Mouse (Mus musculus) lung, adult 2 months (tissue): ENCODE measurements around the gene Acadsb. TPM values are rescaled to one million over a fixed set of nuclear protein-coding genes. Genes with fewer than 3 reads are reported as not detected.
"Not testable (repeated sequence)": the region's sequence is repeated elsewhere in the genome, so short reads cannot be mapped to it uniquely, and the experiment has no call there.

ENCODE experiments used
- DNase-seq: peaks from one replicate; pipeline ENCODE4 v3.0.0; 2022
- H3K4me1 ChIP-seq: fragments of 200-500 bp; 2 replicates; pipeline ENCODE4 v1.6.1; 2011; ENCODE audit warnings: low read length; ENCODE audit not compliant: control insufficient read depth, insufficient read depth
- H3K4me3 ChIP-seq: fragments of 200-500 bp; replicated peaks from 2 replicates; pipeline ENCODE3; 2011; ENCODE audit warnings: low read depth, mild to moderate bottlenecking, control low read depth, low read length; ENCODE audit errors: extremely low read depth
- CTCF ChIP-seq: fragments of 200-500 bp; IDR thresholded peaks from 2 replicates; pipeline ENCODE4 v1.5.1; 2011; ENCODE audit warnings: mild to moderate bottlenecking, low read length, control low read depth; ENCODE audit not compliant: insufficient read depth
- POLR2A ChIP-seq: fragments of 200-500 bp; IDR thresholded peaks from 2 replicates; pipeline ENCODE4 v1.6.1; 2011; ENCODE audit warnings: low read depth, mild to moderate bottlenecking, control low read depth, low read length, borderline replicate concordance; ENCODE audit errors: extremely low read depth
- WGBS: fragments of 180-500 bp; shearing (Covaris S2); methylation state at CpG from one replicate; pipeline ENCODE4 v1.1.7; 2018; 5-methylcytosine and 5-hydroxymethylcytosine counted together
- polyA plus RNA-seq: library from polyadenylated mRNA; depleted of rRNA; stranded (reverse); fragments of >200 nt; gene quantifications from 2 replicates; pipeline ENCODE4 v1.2.3, GENCODE M21; 2012

The Acadsb gene
- polyA plus RNA-seq, 1 experiment, result 14.6 TPM

DNA sequence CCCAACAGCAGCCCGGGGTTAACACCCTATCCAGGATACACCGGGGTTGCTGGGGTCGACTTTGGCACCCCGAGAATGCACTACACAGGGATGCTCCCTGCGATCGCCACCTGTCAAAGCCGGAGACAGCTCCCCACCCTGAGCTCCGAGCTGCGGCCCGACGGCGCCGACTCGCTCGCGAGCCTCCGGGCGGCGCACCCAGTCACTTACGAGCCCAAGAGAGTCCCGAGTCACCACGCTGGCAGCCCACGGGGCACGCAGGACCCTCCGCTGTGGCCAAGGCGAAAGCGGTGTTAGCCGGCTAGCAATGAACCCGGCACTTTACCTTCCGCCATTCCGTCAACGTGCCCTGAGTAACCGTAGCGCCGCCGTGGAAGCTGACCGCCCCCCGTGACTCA is 414 bp upstream of the Acadsb start:
- TF ChIP-seq CTCF (no peak), POLR2A (no peak)
- no peak for DNase-seq
- Histone ChIP-seq H3K4me1 (peaks cover 6% of the 10 kb centered on the region), H3K4me3 (peak overlapping the region; percentile 92)
- under 1% methylated on average over 38 of the region's 38 CpGs for WGBS

- 15% methylated on average over 10 of the region's 10 CpGs for WGBS
Measured at GRCm38 (mm10) chr7:131411221-131411940, 980 bp downstream of the Acadsb start.

GRCm38 (mm10) chr7:131411941-131412270 is 1.5 kb downstream of the Acadsb start:
- TF ChIP-seq CTCF (no peak), POLR2A (no peak)
- no peak for DNase-seq
- 31% methylated on average over 2 of the region's 2 CpGs for WGBS
- Histone ChIP-seq H3K4me1 (peaks cover 6% of the 10 kb centered on the region), H3K4me3 (peak overlapping the region; percentile 20)

More at GRCm38 (mm10) chr7:131411221-131411940, 980 bp downstream of the Acadsb start:
- peak; percentile 41 for DNase-seq
- TF ChIP-seq POLR2A (no peak), CTCF (no peak)
- H3K4me3 ChIP-seq, result peak overlapping the region; percentile 57
- peaks cover 6% of the 10 kb centered on the region for H3K4me1 ChIP-seq

DNA sequence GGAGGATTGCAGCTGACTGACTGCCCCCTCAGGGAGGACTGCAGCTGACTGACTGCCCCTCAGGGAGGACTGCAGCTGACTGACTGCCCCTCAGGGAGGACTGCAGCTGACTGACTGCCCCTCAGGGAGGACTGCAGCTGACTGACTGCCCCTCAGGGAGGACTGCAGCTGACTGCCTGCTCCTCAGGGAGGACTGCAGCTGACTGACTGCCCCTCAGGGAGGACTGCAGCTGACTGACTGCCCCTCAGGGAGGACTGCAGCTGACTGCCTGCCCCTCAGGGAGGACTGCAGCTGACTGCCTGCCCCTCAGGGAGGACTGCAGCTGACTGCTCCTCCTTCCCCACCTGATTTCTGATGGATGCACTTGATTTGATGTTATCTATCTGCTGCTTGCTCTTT is 6.3 kb downstream of the Acadsb start:
- H3K4me1 ChIP-seq, H3K4me3 ChIP-seq, DNase-seq: not testable (repeated sequence)

GRCm38 (mm10) chr7:131417605-131418004 is 7.2 kb downstream of the Acadsb start:
- Histone ChIP-seq H3K4me3 (no peak overlapping the region), H3K4me1 (peaks cover 2% of the 10 kb centered on the region)
- no peak for TF ChIP-seq CTCF
- no peak for DNase-seq

- Histone ChIP-seq H3K4me1 (peaks cover under 1% of the 10 kb centered on the region; the same call in 1 of the 2 replicates), H3K4me3 (no peak overlapping the region)
- 66% methylated on average over 2 of the region's 2 CpGs for WGBS
- no peak for TF ChIP-seq CTCF
- TF ChIP-seq POLR2A, result no peak
- DNase-seq, result no peak
Measured at GRCm38 (mm10) chr7:131424912-131425311, 14.5 kb downstream of the Acadsb start.

- TF ChIP-seq POLR2A, result no peak
- TF ChIP-seq CTCF, result no peak
- no peak overlapping the region for H3K4me3 ChIP-seq
- 92% methylated on average over 5 of the region's 5 CpGs for WGBS
- DNase-seq, result no peak
- H3K4me1 ChIP-seq, result no peaks in the 10 kb centered on the region
Measured at GRCm38 (mm10) chr7:131427331-131427730, 16.9 kb downstream of the Acadsb start.

DNA sequence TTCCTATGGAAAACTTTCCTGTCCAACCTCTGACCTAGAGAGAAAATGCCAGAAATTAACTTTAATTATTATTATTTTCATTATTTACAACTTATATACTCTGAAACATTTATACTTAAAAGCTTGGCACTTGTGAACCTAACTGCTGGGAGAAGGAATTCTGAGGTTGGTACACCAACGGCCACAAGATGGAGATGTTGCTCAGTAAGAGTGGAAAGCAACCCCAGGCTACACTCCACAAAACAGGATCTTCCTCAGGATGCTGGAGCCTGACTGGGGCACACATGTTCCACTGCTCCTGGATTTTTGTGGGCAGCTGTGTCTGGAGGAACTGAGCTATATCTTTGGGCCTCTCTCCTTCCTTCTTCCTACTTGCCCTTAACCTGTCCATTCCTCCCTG is 21.8 kb downstream of the Acadsb start:
- H3K4me1 ChIP-seq, result no peaks in the 10 kb centered on the region
- no peak for DNase-seq
- WGBS, result 17% methylated on average over 1 of the region's 1 CpGs
- TF ChIP-seq CTCF, result 0 out of 2 replicates have a peak, but pooled peaks have one; percentile 18
- TF ChIP-seq POLR2A, result no peak
- H3K4me3 ChIP-seq, result no peak overlapping the region

- TF ChIP-seq CTCF, result no peak
- no peak for TF ChIP-seq POLR2A
- DNase-seq, result no peak
- WGBS, result 86% methylated on average over 1 of the region's 1 CpGs
- no peaks in the 10 kb centered on the region for H3K4me1 ChIP-seq
- H3K4me3 ChIP-seq, result no peak overlapping the region
Measured at GRCm38 (mm10) chr7:131434276-131434675, 23.9 kb downstream of the Acadsb start.

DNA sequence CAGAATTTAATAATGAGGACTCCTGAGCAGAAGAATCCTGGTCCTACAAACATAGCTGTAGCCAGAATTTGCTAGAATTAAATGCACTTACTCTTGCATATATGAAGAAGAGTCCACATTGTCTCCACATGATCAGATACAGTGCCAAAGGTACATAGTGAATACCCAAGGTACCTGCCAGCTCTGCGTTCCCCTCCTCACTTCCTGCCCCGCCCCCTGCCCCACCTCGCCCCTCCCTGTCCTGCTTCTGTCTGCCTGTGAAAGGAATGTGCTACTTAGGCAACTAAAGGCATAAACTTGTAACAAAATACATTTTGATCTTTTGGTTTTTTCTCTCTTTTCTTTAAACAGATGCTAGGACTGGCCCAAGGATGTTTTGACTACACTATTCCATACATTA is 26.6 kb downstream of the Acadsb start:
- DNase-seq, result no peak
- H3K4me1 ChIP-seq, result no peaks in the 10 kb centered on the region
- TF ChIP-seq POLR2A, result no peak
- TF ChIP-seq CTCF, result no peak
- 59% methylated on average over 3 of the region's 3 CpGs for WGBS
- no peak overlapping the region for H3K4me3 ChIP-seq

GRCm38 (mm10) chr7:131456714-131457113 is 46.3 kb downstream of the Acadsb start:
- Histone ChIP-seq H3K4me1 (no peaks in the 10 kb centered on the region), H3K4me3 (no peak overlapping the region)
- no peak for TF ChIP-seq POLR2A
- no peak for TF ChIP-seq CTCF
- DNase-seq, result no peak
- WGBS, result 88% methylated on average over 5 of the region's 5 CpGs

- DNase-seq, result no peak
- WGBS, result 79% methylated on average over 3 of the region's 3 CpGs
- Histone ChIP-seq H3K4me3 (no peak overlapping the region), H3K4me1 (no peaks in the 10 kb centered on the region)
- TF ChIP-seq POLR2A (no peak), CTCF (no peak)
Measured at GRCm38 (mm10) chr7:131465117-131465601, 54.8 kb downstream of the Acadsb start.
